ENCODE assay signal across 8 mouse cellular contexts in the genomic region with DNA sequence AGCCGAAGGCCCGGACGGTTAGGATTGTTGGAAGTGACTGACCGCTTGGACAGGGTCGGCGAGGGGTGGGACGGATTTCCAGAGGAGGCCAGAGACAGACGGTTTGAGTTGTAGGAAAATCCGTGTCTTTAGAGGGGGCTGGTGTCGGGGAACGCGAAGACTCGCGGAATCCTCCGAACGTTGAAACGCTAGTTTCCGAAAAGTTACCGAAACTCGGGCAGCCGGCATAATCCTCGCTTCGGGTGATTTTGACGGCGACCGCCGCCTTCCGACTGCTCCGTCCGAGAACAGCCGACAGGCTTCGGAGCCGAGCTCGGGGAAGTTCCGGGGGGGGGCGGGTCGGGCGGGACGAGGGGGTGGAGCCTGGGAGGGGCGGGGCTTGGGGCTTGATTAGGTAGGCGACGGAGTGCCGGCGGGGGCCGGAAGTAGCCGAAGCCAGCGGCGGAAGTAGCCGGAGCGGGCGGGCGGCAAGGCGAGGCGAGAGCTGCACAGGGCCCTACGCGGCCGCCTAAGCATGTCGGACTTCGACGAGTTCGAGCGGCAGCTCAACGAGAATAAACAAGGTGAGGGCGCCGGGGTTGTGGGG. TPM values are rescaled to one million over a fixed set of nuclear protein-coding genes. Genes with fewer than 3 reads are reported as not detected.
DNase-seq lines count a peak whose midpoint lies in the region; ATAC-seq and TF ChIP-seq lines count a peak whose summit lies in the region.

A gene (plus strand): TSS at position 370 of the 586 bp plus-strand sequence.

- DNase-seq in layer of hippocampus, adult 11-12 months (ENCODE audit: low spot score), result peak; percentile 93
- no peak for DNase-seq in layer of hippocampus, adult 9-10 months (ENCODE audit: low spot score)
- DNase-seq in embryonic facial prominence, embryonic 11.5 days (ENCODE audit: low spot score), result peak; percentile 93
- no peak for DNase-seq in gonadal fat pad, adult 2 months (ENCODE audit: low read depth)
- peak; percentile 98 for DNase-seq in limb, embryonic 10.5 days (ENCODE audit: low spot score)

- H3K4me1 ChIP-seq in embryonic facial prominence, embryonic 11.5 days (ENCODE audit: control insufficient read depth, insufficient read depth, low read length), result peaks cover 6% of the 10 kb centered on the region; the same call in 1 of the 2 replicates
- peaks cover 8% of the 10 kb centered on the region; the same call in 1 of the 2 replicates for H3K4me1 ChIP-seq in intestine, postnatal 0 days (replicated peaks; ENCODE audit: control insufficient read depth, insufficient read depth, low read length)
- H3K4me1 ChIP-seq in limb, embryonic 10.5 days, result peaks cover 39% of the 10 kb centered on the region
- H3K4me1 ChIP-seq in midbrain, embryonic 12.5 days, result peaks cover 37% of the 10 kb centered on the region
- peaks cover 9% of the 10 kb centered on the region for H3K4me1 ChIP-seq in small intestine, adult 2 months (ENCODE audit: control insufficient read depth, insufficient read depth, insufficient read length, low read length)

- peak within 1 kb of the TSS; percentile 96 for H3K27ac ChIP-seq in embryonic facial prominence, embryonic 11.5 days (replicated peaks; ENCODE audit: low read depth, low read length)
- peak within 1 kb of the TSS; percentile 99 for H3K27ac ChIP-seq in intestine, postnatal 0 days (ENCODE audit: low read depth, low read length)
- peak within 1 kb of the TSS; percentile 97 for H3K27ac ChIP-seq in limb, embryonic 10.5 days
- H3K27ac ChIP-seq in midbrain, embryonic 12.5 days (replicated peaks), result peak within 1 kb of the TSS; percentile 99
- peak within 1 kb of the TSS; percentile 100 for H3K27ac ChIP-seq in small intestine, adult 2 months (ENCODE audit: insufficient read depth, low read depth, low read length)

- no peaks in the 10 kb centered on the region for H3K9me3 ChIP-seq in embryonic facial prominence, embryonic 11.5 days (replicated peaks; ENCODE audit: control insufficient read depth, low read length)
- no peaks in the 10 kb centered on the region for H3K9me3 ChIP-seq in intestine, postnatal 0 days (ENCODE audit: control insufficient read depth)
- no peaks in the 10 kb centered on the region; the same call in 1 of the 2 replicates for H3K9me3 ChIP-seq in limb, embryonic 10.5 days (replicated peaks)
- H3K9me3 ChIP-seq in midbrain, embryonic 12.5 days, result no peaks in the 10 kb centered on the region

- peak; percentile 64; the same call in 1 of the 2 replicates for TF ChIP-seq POLR2A in small intestine, adult 2 months (IDR thresholded peaks at IDR 0.05; ENCODE audit: low read depth, low read length)

- no peaks in the 10 kb centered on the region; the same call in 1 of the 2 replicates for H3K36me3 ChIP-seq in embryonic facial prominence, embryonic 11.5 days (replicated peaks; ENCODE audit: control insufficient read depth, insufficient read depth, low read depth, low read length)
- H3K36me3 ChIP-seq in intestine, postnatal 0 days (ENCODE audit: control insufficient read depth, insufficient read depth), result peaks cover 7% of the 10 kb centered on the region
- H3K36me3 ChIP-seq in limb, embryonic 10.5 days, result peaks cover 28% of the 10 kb centered on the region
- peaks cover 17% of the 10 kb centered on the region for H3K36me3 ChIP-seq in midbrain, embryonic 12.5 days
- peaks cover 8% of the 10 kb centered on the region for H3K36me3 ChIP-seq in small intestine, adult 2 months (ENCODE audit: control insufficient read depth, insufficient read depth, low read length)

- peak within 1 kb of the TSS; percentile 74 for H3K4me3 ChIP-seq in embryonic facial prominence, embryonic 11.5 days (ENCODE audit: low read depth, low read length)
- H3K4me3 ChIP-seq in intestine, postnatal 0 days (ENCODE audit: low read depth, low read length), result peak within 1 kb of the TSS; percentile 71
- H3K4me3 ChIP-seq in limb, embryonic 10.5 days, result peak within 1 kb of the TSS; percentile 65
- H3K4me3 ChIP-seq in midbrain, embryonic 12.5 days, result peak within 1 kb of the TSS; percentile 61
- H3K4me3 ChIP-seq in small intestine, adult 2 months (ENCODE audit: low read depth, low read length), result peak within 1 kb of the TSS; percentile 90

- peaks cover 2% of the 10 kb centered on the region; the same call in 1 of the 2 replicates for H3K27me3 ChIP-seq in embryonic facial prominence, embryonic 11.5 days (ENCODE audit: control insufficient read depth, insufficient read depth, low read length)
- peaks cover 11% of the 10 kb centered on the region for H3K27me3 ChIP-seq in intestine, postnatal 0 days (replicated peaks; ENCODE audit: control insufficient read depth, insufficient read depth, low read length)
- H3K27me3 ChIP-seq in limb, embryonic 10.5 days (ENCODE audit: low read depth, poor library complexity, severe bottlenecking), result peaks cover 23% of the 10 kb centered on the region
- H3K27me3 ChIP-seq in midbrain, embryonic 12.5 days, result peaks cover 20% of the 10 kb centered on the region
- H3K27me3 ChIP-seq in small intestine, adult 2 months (ENCODE audit: control insufficient read depth, insufficient read depth, low read length), result peaks cover 6% of the 10 kb centered on the region

- under 1% methylated on average over 54 of the region's 65 CpGs for WGBS in embryonic facial prominence, embryonic 11.5 days
- WGBS in intestine, postnatal 0 days, result under 1% methylated on average over 49 of the region's 65 CpGs
- under 1% methylated on average over 63 of the region's 65 CpGs for WGBS in limb, embryonic 10.5 days
- under 1% methylated on average over 63 of the region's 65 CpGs for WGBS in midbrain, embryonic 12.5 days
- WGBS in small intestine, adult 2 months, result under 1% methylated on average over 63 of the region's 65 CpGs

- peak within 1 kb of the TSS; percentile 82 for H3K4me2 ChIP-seq in embryonic facial prominence, embryonic 11.5 days (ENCODE audit: low read depth, low read length)
- H3K4me2 ChIP-seq in intestine, postnatal 0 days (replicated peaks; ENCODE audit: low read depth), result peak within 1 kb of the TSS; percentile 99
- H3K4me2 ChIP-seq in midbrain, embryonic 12.5 days (replicated peaks), result peak within 1 kb of the TSS; percentile 85

- H3K9ac ChIP-seq in embryonic facial prominence, embryonic 11.5 days (replicated peaks; ENCODE audit: low read length), result peak within 1 kb of the TSS; percentile 78
- H3K9ac ChIP-seq in intestine, postnatal 0 days (ENCODE audit: low read depth, low read length), result peak within 1 kb of the TSS; percentile 92
- H3K9ac ChIP-seq in midbrain, embryonic 12.5 days (replicated peaks), result peak within 1 kb of the TSS; percentile 81

- peak; percentile 85 for ATAC-seq in embryonic facial prominence, embryonic 11.5 days (replicated peaks; ENCODE audit: insufficient number of reproducible peaks, low FRiP score, low TSS enrichment, low read depth)
- ATAC-seq in intestine, postnatal 0 days, result peak; percentile 85
- ATAC-seq in midbrain, embryonic 12.5 days (ENCODE audit: low FRiP score, low read depth), result peak; percentile 80

- no peak for TF ChIP-seq CTCF in intestine, postnatal 0 days (IDR thresholded peaks at IDR 0.05; ENCODE audit: low read depth)
- TF ChIP-seq CTCF in small intestine, adult 2 months (IDR thresholded peaks at IDR 0.05; ENCODE audit: extremely low read depth, insufficient read length, insufficient replicate concordance, low read depth, low read length), result 0 out of 2 replicates have a peak, but pooled peaks have one; percentile 7

RNA-seq across cellular contexts. Expression of the gene that starts here (rescaled TPM):
- 156 and 164 TPM in 2 replicates for polyA plus RNA-seq in embryonic facial prominence, embryonic 11.5 days (2014; fragmentation: Nextera tagmentation; extraction: Ambion mirVana)
- polyA plus RNA-seq in gonadal fat pad, adult 2 months (2012; rRNA removed), result 163 and 192 TPM in 2 replicates
- polyA plus RNA-seq in intestine, postnatal 0 days (2015; fragmentation: Nextera tagmentation; extraction: Ambion mirVana), result 48.3 and 51.4 TPM in 2 replicates
- 202 and 203 TPM in 2 replicates for polyA plus RNA-seq in limb, embryonic 10.5 days (2016; fragmentation: Nextera tagmentation; extraction: Ambion mirVana)
- polyA plus RNA-seq in midbrain, embryonic 12.5 days (2016; fragmentation: Nextera tagmentation; extraction: Ambion mirVana), result 148 and 160 TPM in 2 replicates
- 76.6 and 150 TPM in 2 replicates for polyA plus RNA-seq in small intestine, adult 2 months (2012; rRNA removed)

Comparison
In these comparisons a context has a peak if more than half of its experiments do, and no peak if none do; other contexts are left out.
1. DNase-seq: peak in layer of hippocampus, adult 11-12 months (single experiment), embryonic facial prominence, embryonic 11.5 days (single experiment) and limb, embryonic 10.5 days (single experiment); none in layer of hippocampus, adult 9-10 months (single experiment) and gonadal fat pad, adult 2 months (single experiment).
2. Peak in every context shown above with its lines, with median percentiles within 50 percentile points of each other: ATAC-seq, H3K27ac ChIP-seq, H3K4me2 ChIP-seq, H3K4me3 ChIP-seq and H3K9ac ChIP-seq.